Mouse (Mus musculus) layer of hippocampus, postnatal 14 days (tissue): ENCODE data around the gene Scarf1. TPM values are rescaled to one million over a fixed set of nuclear protein-coding genes. Genes with fewer than 3 reads are reported as not detected.
"Not testable (repeated sequence)": the region's sequence is repeated elsewhere in the genome, so short reads cannot be mapped to it uniquely, and the experiment has no call there.

ENCODE experiments used
- DNase-seq, 2 experiments: peaks; one replicate each; pipeline ENCODE4 v3.0.0; 2021 to 2022; ENCODE audit warnings: low spot score in 2 of 2, mixed read lengths in 1 of 2
- total RNA-seq, 2 experiments: library from RNA; stranded (reverse); gene quantifications; 2 replicates each; pipeline ENCODE4 v1.2.3; 2021

The Scarf1 gene
- total RNA-seq, 2 experiments from 2014 or later: 2.9 to 3.3 TPM

GRCm38 (mm10) chr11:75536255-75537024 lies 23.1 kb downstream of the Scarf1 start:
- DNase-seq: no peak

- no peak for DNase-seq
Observed at GRCm38 (mm10) chr11:75537025-75537414, 23.7 kb downstream of the Scarf1 start.

GRCm38 (mm10) chr11:75537491-75538183 lies 24.3 kb downstream of the Scarf1 start:
- no peak for DNase-seq

GRCm38 (mm10) chr11:75538184-75538969 lies 25.0 kb downstream of the Scarf1 start:
- DNase-seq: no peak

- no peak for DNase-seq
Observed at GRCm38 (mm10) chr11:75538970-75539299, 25.6 kb downstream of the Scarf1 start.

- no peak for DNase-seq
Observed at GRCm38 (mm10) chr11:75540209-75540608, 26.9 kb downstream of the Scarf1 start.

GRCm38 (mm10) chr11:75540710-75541581 lies 27.6 kb downstream of the Scarf1 start:
- peak; percentile 59 to 80 for DNase-seq

- DNase-seq: no peak
Observed at GRCm38 (mm10) chr11:75544713-75545112, 31.4 kb downstream of the Scarf1 start.

- no peak for DNase-seq
Observed at GRCm38 (mm10) chr11:75546057-75546456, 32.7 kb downstream of the Scarf1 start.

- no peak for DNase-seq
Observed at GRCm38 (mm10) chr11:75549658-75550111, 36.3 kb downstream of the Scarf1 start.

GRCm38 (mm10) chr11:75550200-75550946 lies 37.0 kb downstream of the Scarf1 start:
- no peak for DNase-seq

GRCm38 (mm10) chr11:75551321-75551720 lies 38.0 kb downstream of the Scarf1 start:
- DNase-seq: no peak

- no peak for DNase-seq
Observed at GRCm38 (mm10) chr11:75551961-75552441, 38.7 kb downstream of the Scarf1 start.

- DNase-seq: no peak
Observed at GRCm38 (mm10) chr11:75552906-75553482, 39.7 kb downstream of the Scarf1 start.

GRCm38 (mm10) chr11:75556006-75556405 lies 42.7 kb downstream of the Scarf1 start:
- DNase-seq: not testable (repeated sequence)

GRCm38 (mm10) chr11:75557142-75557541 lies 43.8 kb downstream of the Scarf1 start:
- no peak for DNase-seq

GRCm38 (mm10) chr11:75558101-75558500 lies 44.8 kb downstream of the Scarf1 start:
- DNase-seq: no peak

GRCm38 (mm10) chr11:75559870-75560504 lies 46.6 kb downstream of the Scarf1 start:
- peak in 1 of 2 experiments; percentile 52 for DNase-seq
